Mouse (Mus musculus): ENCODE data around the gene Ica1. TPM values are rescaled to one million over a fixed set of nuclear protein-coding genes. Genes with fewer than 3 reads are reported as not detected.

Gene Ica1
- total RNA-seq (2012; rRNA removed) (not detected in 2 replicates), polyA plus RNA-seq (2012; ENCODE audit: insufficient read depth in 1 of 2, insufficient read length in 2 of 2, low read depth in 1 of 2, low replicate concordance in 2 of 2, missing spikeins in 1 of 2) (under 1 TPM in 1 of 2 experiments, not detected in 1; 0.36 TPM)

- DNase-seq (ENCODE audit: low read depth, low spot score), result no peak
- TF ChIP-seq EP300 (IDR thresholded peaks at IDR 0.05; ENCODE audit: low read depth in 1 of 2, low read length in 2 of 2), result no peak
- TF ChIP-seq TCF12 (IDR thresholded peaks at IDR 0.05; ENCODE audit: low read depth, low read length), result no peak
- no peak for TF ChIP-seq POLR2AphosphoS5 (IDR thresholded peaks at IDR 0.05; ENCODE audit: borderline replicate concordance, low read depth, low read length)
- TF ChIP-seq MAZ (IDR thresholded peaks at IDR 0.05; ENCODE audit: low read depth, low read length), result no peak
- no peak for TF ChIP-seq CTCF (IDR thresholded peaks at IDR 0.05 in 2 of 3, conservative IDR thresholded peaks at IDR 0.05 in 1 of 3; ENCODE audit: control insufficient read depth in 1 of 3, insufficient read depth in 1 of 3, low read depth in 2 of 3, low read length in 3 of 3, poor library complexity in 1 of 3, severe bottlenecking in 1 of 3)
- TF ChIP-seq ELF1 (IDR thresholded peaks at IDR 0.05; ENCODE audit: low read depth, low read length), result no peak
- TF ChIP-seq MAFK (IDR thresholded peaks at IDR 0.05; ENCODE audit: borderline replicate concordance, low read depth, low read length), result no peak
- TF ChIP-seq UBTF (IDR thresholded peaks at IDR 0.05; ENCODE audit: borderline replicate concordance, insufficient read depth, low read depth, low read length), result no peak
- H3K4me3 ChIP-seq (ENCODE audit: control insufficient read depth in 1 of 2, insufficient read depth in 1 of 2, low read depth in 2 of 2, low read length in 2 of 2), result no peak within 1 kb of the TSS
- H3K79me2 ChIP-seq (ENCODE audit: control insufficient read depth, insufficient read depth, low read length, poor library complexity), result no peaks in the 10 kb centered on the region
- H3K27ac ChIP-seq (ENCODE audit: control insufficient read depth, low read depth, low read length), result no peak within 1 kb of the TSS
- no peaks in the 10 kb centered on the region; a peak in 1 of 4 replicates for H3K27me3 ChIP-seq (ENCODE audit: control insufficient read depth in 1 of 2, insufficient read depth in 2 of 2, low read length in 2 of 2)
- H3K9me3 ChIP-seq (replicated peaks; ENCODE audit: insufficient read depth, low read length), result no peaks in the 10 kb centered on the region
- H3K36me3 ChIP-seq (ENCODE audit: control insufficient read depth in 1 of 2, insufficient read depth in 2 of 2, low read length in 2 of 2), result no peaks in the 10 kb centered on the region
- no peaks in the 10 kb centered on the region for H3K4me1 ChIP-seq (ENCODE audit: control insufficient read depth in 1 of 2, insufficient read depth in 2 of 2, low read length in 2 of 2)
- no peak within 1 kb of the TSS for H3K9ac ChIP-seq (ENCODE audit: control insufficient read depth, low read depth, low read length, poor library complexity, severe bottlenecking)
These were observed at the start of gene Ica1 for GRCm38 (mm10) chr6:8778296-8778649. Gene Ica1 (minus strand): TSS chr6:8778488.

DNA sequence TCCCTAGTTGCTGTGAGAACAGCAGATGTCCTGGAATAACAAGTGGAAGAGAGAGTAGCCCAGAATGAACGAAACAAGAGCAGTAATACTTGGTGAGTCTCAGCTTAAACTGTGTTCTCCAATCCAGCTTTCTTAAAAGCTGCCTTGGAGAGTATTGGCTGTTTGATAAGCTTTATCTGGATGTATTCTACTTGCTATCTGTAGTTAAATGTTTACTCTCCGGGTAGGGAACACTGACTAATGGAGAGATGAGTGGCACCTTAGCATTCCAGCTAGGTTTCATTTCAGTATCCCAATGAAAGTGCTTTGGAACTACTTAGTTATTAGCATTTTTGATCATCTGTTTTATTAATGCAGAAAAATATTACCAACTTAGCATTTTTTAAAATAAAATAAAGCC, 41.6 kb upstream of the Ica1 start:
- Histone ChIP-seq H3K27me3 (ENCODE audit: control insufficient read depth in 1 of 2, insufficient read depth in 2 of 2, low read length in 2 of 2) (no peaks in the 10 kb centered on the region; a peak in 1 of 4 replicates), H3K9me3 (replicated peaks; ENCODE audit: insufficient read depth, low read length) (no peaks in the 10 kb centered on the region), H3K9ac (ENCODE audit: control insufficient read depth, low read depth, low read length, poor library complexity, severe bottlenecking) (no peak overlapping the region), H3K27ac (ENCODE audit: control insufficient read depth, low read depth, low read length) (no peak overlapping the region), H3K36me3 (ENCODE audit: control insufficient read depth in 1 of 2, insufficient read depth in 2 of 2, low read length in 2 of 2) (no peaks in the 10 kb centered on the region), H3K79me2 (ENCODE audit: control insufficient read depth, insufficient read depth, low read length, poor library complexity) (no peaks in the 10 kb centered on the region), H3K4me3 (ENCODE audit: control insufficient read depth in 1 of 2, insufficient read depth in 1 of 2, low read depth in 2 of 2, low read length in 2 of 2) (no peak overlapping the region), H3K4me1 (ENCODE audit: control insufficient read depth in 1 of 2, insufficient read depth in 2 of 2, low read length in 2 of 2) (no peaks in the 10 kb centered on the region)
- TF ChIP-seq ZC3H11A (IDR thresholded peaks at IDR 0.05; ENCODE audit: low read depth, low read length) (no peak), RAD21 (IDR thresholded peaks at IDR 0.05; ENCODE audit: low read depth, low read length) (no peak), KAT2A (conservative IDR thresholded peaks at IDR 0.05; ENCODE audit: low read depth, low read length) (no peak), ZMIZ1 (IDR thresholded peaks at IDR 0.05; ENCODE audit: low read depth, low read length) (no peak), CHD1 (IDR thresholded peaks at IDR 0.05; ENCODE audit: low read depth, low read length) (no peak), NRF1 (IDR thresholded peaks at IDR 0.05; ENCODE audit: insufficient read depth, low read depth, low read length, poor library complexity, severe bottlenecking) (no peak), HCFC1 (IDR thresholded peaks at IDR 0.05; ENCODE audit: low read depth, low read length) (no peak), POLR2AphosphoS2 (IDR thresholded peaks at IDR 0.05; ENCODE audit: low read length) (no peak), TAL1 (IDR thresholded peaks at IDR 0.05; ENCODE audit: low read length) (no peak)
- no peak for DNase-seq (ENCODE audit: low read depth, low spot score)
